Mouse (Mus musculus) NIH3T3 (cell line): ENCODE data around the gene Olfr474.
"Not testable (repeated sequence)": the region's sequence is repeated elsewhere in the genome, so short reads cannot be mapped to it uniquely, and the experiment has no call there.

Experiments
- DNase-seq: peaks from one replicate; pipeline ENCODE4 v3.0.0-alpha.2; 2012; ENCODE audit warnings: low read depth

The Olfr474 gene

GRCm38 (mm10) chr7:107954343-107954742, at the start of gene Olfr474:
TSS of gene Olfr474 (plus strand) at chr7:107954643.
- DNase-seq: no peak

- DNase-seq: no peak
These were observed 24.3 kb upstream of the Olfr474 start, which contains the start of gene Olfr473 for GRCm38 (mm10) chr7:107930146-107930545. TSS of gene Olfr473 (plus strand) at chr7:107930446.

- not testable (repeated sequence) for DNase-seq
These were observed 1.9 kb upstream of the Olfr474 start for GRCm38 (mm10) chr7:107952539-107952938.

- DNase-seq: no peak
These were observed 10.1 kb downstream of the Olfr474 start, which contains the start of gene Olfr476 for GRCm38 (mm10) chr7:107964503-107964902. TSS of gene Olfr476 (plus strand) at chr7:107964803.

- no peak for DNase-seq
These were observed 31.9 kb downstream of the Olfr474 start, which contains the start of gene Olfr477 for GRCm38 (mm10) chr7:107986393-107986792. TSS of gene Olfr477 (plus strand) at chr7:107986693.
